Mouse (Mus musculus): Measurements from ENCODE around the gene Gm5105.

GRCm38 (mm10) chr3:138043316-138043715 is 23.9 kb downstream of the Gm5105 start:
- no peak for TF ChIP-seq CTCF (IDR thresholded peaks at IDR 0.05 in 2 of 3, conservative IDR thresholded peaks at IDR 0.05 in 1 of 3; ENCODE audit: control insufficient read depth in 1 of 3, insufficient read depth in 1 of 3, low read depth in 2 of 3, low read length in 3 of 3, poor library complexity in 1 of 3, severe bottlenecking in 1 of 3)
- TF ChIP-seq GABPA (IDR thresholded peaks at IDR 0.05; ENCODE audit: low read depth, low read length), result no peak

All from MEL (cell line).